Mouse (Mus musculus) right cerebral cortex, adult 18-20 months (tissue): Measurements from ENCODE around the gene Pcyox1.
"Not testable (repeated sequence)": the region's sequence is repeated elsewhere in the genome, so short reads cannot be mapped to it uniquely, and the experiment has no call there.

Source experiments
- DNase-seq: peaks from one replicate; pipeline ENCODE4 v3.0.0; 2022; ENCODE audit warnings: mixed read lengths

The Pcyox1 gene

GRCm38 (mm10) chr6:86397257-86397980 is 465 bp upstream of the Pcyox1 start:
- no peak for DNase-seq

- DNase-seq: no peak
Observed at GRCm38 (mm10) chr6:86395969-86396368, 985 bp downstream of the Pcyox1 start.

GRCm38 (mm10) chr6:86395021-86395420 is 1.9 kb downstream of the Pcyox1 start:
- no peak for DNase-seq

- no peak for DNase-seq
Observed at GRCm38 (mm10) chr6:86394078-86394720, 2.8 kb downstream of the Pcyox1 start.

- DNase-seq: no peak
Observed at GRCm38 (mm10) chr6:86393187-86393586, 3.8 kb downstream of the Pcyox1 start.

GRCm38 (mm10) chr6:86391326-86391725 is 5.6 kb downstream of the Pcyox1 start:
- no peak for DNase-seq

- DNase-seq: no peak
Observed at GRCm38 (mm10) chr6:86388461-86388860, 8.5 kb downstream of the Pcyox1 start.

- DNase-seq: no peak
Observed at GRCm38 (mm10) chr6:86387313-86387712, 9.6 kb downstream of the Pcyox1 start.

GRCm38 (mm10) chr6:86385362-86386104 is 11.4 kb downstream of the Pcyox1 start:
- no peak for DNase-seq

GRCm38 (mm10) chr6:86384692-86385091 is 12.3 kb downstream of the Pcyox1 start:
- DNase-seq: no peak

GRCm38 (mm10) chr6:86383370-86383769 is 13.6 kb downstream of the Pcyox1 start:
- DNase-seq: no peak

- no peak for DNase-seq
Observed at GRCm38 (mm10) chr6:86382551-86382950, 14.4 kb downstream of the Pcyox1 start.

- not testable (repeated sequence) for DNase-seq
Observed at GRCm38 (mm10) chr6:86380112-86380511, 16.8 kb downstream of the Pcyox1 start.

GRCm38 (mm10) chr6:86378341-86378740 is 18.6 kb downstream of the Pcyox1 start:
- no peak for DNase-seq

GRCm38 (mm10) chr6:86373556-86373955 is 23.4 kb downstream of the Pcyox1 start:
- DNase-seq: no peak

GRCm38 (mm10) chr6:86371950-86372516 is 24.9 kb downstream of the Pcyox1 start:
- no peak for DNase-seq

- DNase-seq: peak; percentile 97
Observed at GRCm38 (mm10) chr6:86371340-86371911, 25.5 kb downstream of the Pcyox1 start.

- no peak for DNase-seq
Observed at GRCm38 (mm10) chr6:86370764-86371339, 26.1 kb downstream of the Pcyox1 start, which contains the start of gene Snrpg. Snrpg (plus strand) TSS chr6:86371304.

GRCm38 (mm10) chr6:86370093-86370713 is 26.8 kb downstream of the Pcyox1 start:
- DNase-seq: no peak

- DNase-seq: peak; percentile 16
Observed at GRCm38 (mm10) chr6:86368479-86368878, 28.5 kb downstream of the Pcyox1 start.

GRCm38 (mm10) chr6:86366853-86367249 is 30.1 kb downstream of the Pcyox1 start:
- DNase-seq: no peak
